ENCODE assay signal across 14 mouse cellular contexts in genomic region chr4:140159617-140160016, GRCm38 (mm10).
DNase-seq lines count a peak whose midpoint lies in the region; ATAC-seq and TF ChIP-seq lines count a peak whose summit lies in the region.
"Had no signal": no experiment of that assay in that cellular context is flagged by ENCODE, and none has a peak within 500 bp of the region (broad histone marks: within the 10 kb centered on the region; RNA-seq: fewer than 3 reads in every experiment).

No protein-coding gene starts in this region.

- intact Hi-C loops in heart, postnatal 10 days (cut with DNase I) = loop anchor here (10.0 kb wide), 1 partner anchor 285 kb away; no protein-coding TSS in a partner anchor

- TF ChIP-seq EP300 in lung, postnatal 0 days (IDR thresholded peaks at IDR 0.05) = no peak

- H3K36me3 ChIP-seq in hindbrain, embryonic 11.5 days (ENCODE audit: control insufficient read depth, insufficient read depth, low read length) = no peaks in the 10 kb centered on the region
- no peaks in the 10 kb centered on the region for H3K36me3 ChIP-seq in hindbrain, embryonic 14.5 days (replicated peaks; ENCODE audit: control insufficient read depth, insufficient read depth)
- no peaks in the 10 kb centered on the region for H3K36me3 ChIP-seq in lung, postnatal 0 days (ENCODE audit: insufficient read depth, low read length)
- no peaks in the 10 kb centered on the region for H3K36me3 ChIP-seq in embryonic facial prominence, embryonic 11.5 days (replicated peaks; ENCODE audit: control insufficient read depth, insufficient read depth, low read depth, low read length)
- H3K36me3 ChIP-seq: embryonic facial prominence, embryonic 15.5 days; forebrain, embryonic 15.5 days had no signal

- peak; percentile 40 for TF ChIP-seq CTCF in lung, postnatal 0 days (IDR thresholded peaks at IDR 0.05)

- no peak overlapping the region for H3K27ac ChIP-seq in hindbrain, embryonic 11.5 days (ENCODE audit: low read depth, low read length)
- H3K27ac ChIP-seq in hindbrain, embryonic 14.5 days = no peak overlapping the region
- no peak overlapping the region for H3K27ac ChIP-seq in lung, postnatal 0 days (ENCODE audit: low read length)
- H3K27ac ChIP-seq in embryonic facial prominence, embryonic 11.5 days (replicated peaks; ENCODE audit: low read depth, low read length) = no peak overlapping the region
- H3K27ac ChIP-seq: embryonic facial prominence, embryonic 15.5 days; forebrain, embryonic 15.5 days; macrophage had no signal

- ATAC-seq in hindbrain, embryonic 11.5 days (ENCODE audit: low FRiP score) = no peak
- ATAC-seq in hindbrain, embryonic 14.5 days (ENCODE audit: low FRiP score) = no peak
- no peak for ATAC-seq in lung, postnatal 0 days
- ATAC-seq in embryonic facial prominence, embryonic 11.5 days (replicated peaks; ENCODE audit: insufficient number of reproducible peaks, low FRiP score, low TSS enrichment, low read depth) = 0 out of 2 replicates have a peak, but pooled peaks have one; percentile 34
- ATAC-seq: forebrain, embryonic 15.5 days had no signal

- H3K4me1 ChIP-seq in hindbrain, embryonic 11.5 days (replicated peaks; ENCODE audit: control insufficient read depth, insufficient read depth, low read length) = peaks cover 2% of the 10 kb centered on the region; the same call in 1 of the 2 replicates
- peaks cover 9% of the 10 kb centered on the region for H3K4me1 ChIP-seq in hindbrain, embryonic 14.5 days (replicated peaks; ENCODE audit: control insufficient read depth, insufficient read depth, low read length)
- H3K4me1 ChIP-seq in lung, postnatal 0 days (ENCODE audit: insufficient read depth, low read depth, low read length) = no peaks in the 10 kb centered on the region
- no peaks in the 10 kb centered on the region for H3K4me1 ChIP-seq in embryonic facial prominence, embryonic 11.5 days (ENCODE audit: control insufficient read depth, insufficient read depth, low read length)
- H3K4me1 ChIP-seq: embryonic facial prominence, embryonic 15.5 days had no signal

- no peaks in the 10 kb centered on the region for H3K27me3 ChIP-seq in hindbrain, embryonic 11.5 days (ENCODE audit: control insufficient read depth, insufficient read depth, low read length)
- H3K27me3 ChIP-seq in hindbrain, embryonic 14.5 days (ENCODE audit: control insufficient read depth, insufficient read depth, low read length) = no peaks in the 10 kb centered on the region
- H3K27me3 ChIP-seq in lung, postnatal 0 days (replicated peaks; ENCODE audit: insufficient read depth, low read length) = no peaks in the 10 kb centered on the region
- no peaks in the 10 kb centered on the region for H3K27me3 ChIP-seq in embryonic facial prominence, embryonic 11.5 days (ENCODE audit: control insufficient read depth, insufficient read depth, low read length)
- H3K27me3 ChIP-seq: embryonic facial prominence, embryonic 15.5 days; forebrain, embryonic 15.5 days had no signal

- 45% methylated on average over 3 of the region's 3 CpGs for WGBS in hindbrain, embryonic 11.5 days
- WGBS in hindbrain, embryonic 14.5 days = 56% methylated on average over 3 of the region's 3 CpGs
- WGBS in lung, postnatal 0 days = 32% methylated on average over 3 of the region's 3 CpGs
- WGBS in embryonic facial prominence, embryonic 11.5 days = 36% methylated on average over 3 of the region's 3 CpGs

- H3K9ac ChIP-seq in hindbrain, embryonic 11.5 days (ENCODE audit: low read depth, low read length) = no peak overlapping the region
- no peak overlapping the region for H3K9ac ChIP-seq in hindbrain, embryonic 14.5 days
- H3K9ac ChIP-seq in lung, postnatal 0 days (replicated peaks; ENCODE audit: low read depth) = no peak overlapping the region
- H3K9ac ChIP-seq in embryonic facial prominence, embryonic 11.5 days (replicated peaks; ENCODE audit: low read length) = no peak overlapping the region
- H3K9ac ChIP-seq: embryonic facial prominence, embryonic 15.5 days; forebrain, embryonic 15.5 days had no signal

- DNase-seq in hindbrain, embryonic 11.5 days (ENCODE audit: low spot score) = peak; percentile 38
- DNase-seq in hindbrain, embryonic 14.5 days (ENCODE audit: low spot score) = no peak
- no peak for DNase-seq in lung, postnatal 0 days (ENCODE audit: low spot score)
- DNase-seq in lung, postnatal 4 days = no peak
- peak; percentile 73 for DNase-seq in R1 (ENCODE audit: low read depth, low spot score)
- DNase-seq in embryonic facial prominence, embryonic 11.5 days (ENCODE audit: low spot score) = no peak
- no peak for DNase-seq in spleen, postnatal 10 days (ENCODE audit: low spot score in 2 of 2)
- DNase-seq in heart, postnatal 10 days = no peak
- DNase-seq: cerebellum, adult 9-11 months; kidney, adult 11 months had no signal

- no peaks in the 10 kb centered on the region for H3K9me3 ChIP-seq in hindbrain, embryonic 11.5 days (ENCODE audit: control insufficient read depth, low read length)
- H3K9me3 ChIP-seq in hindbrain, embryonic 14.5 days (ENCODE audit: control insufficient read depth, low read length) = no peaks in the 10 kb centered on the region
- no peaks in the 10 kb centered on the region for H3K9me3 ChIP-seq in lung, postnatal 0 days (ENCODE audit: low read length)
- H3K9me3 ChIP-seq in embryonic facial prominence, embryonic 11.5 days (replicated peaks; ENCODE audit: control insufficient read depth, low read length) = no peaks in the 10 kb centered on the region
- H3K9me3 ChIP-seq: embryonic facial prominence, embryonic 15.5 days; forebrain, embryonic 15.5 days had no signal

- H3K4me2 ChIP-seq in hindbrain, embryonic 11.5 days (replicated peaks; ENCODE audit: low read depth, low read length) = no peak overlapping the region
- H3K4me2 ChIP-seq in hindbrain, embryonic 14.5 days (replicated peaks) = no peak overlapping the region
- no peak overlapping the region for H3K4me2 ChIP-seq in lung, postnatal 0 days (replicated peaks; ENCODE audit: low read depth, low read length)
- no peak overlapping the region for H3K4me2 ChIP-seq in embryonic facial prominence, embryonic 11.5 days (ENCODE audit: low read depth, low read length)
- H3K4me2 ChIP-seq: embryonic facial prominence, embryonic 15.5 days; forebrain, embryonic 15.5 days had no signal

- no peak overlapping the region for H3K4me3 ChIP-seq in hindbrain, embryonic 11.5 days (ENCODE audit: low read depth, low read length)
- H3K4me3 ChIP-seq in hindbrain, embryonic 14.5 days (replicated peaks; ENCODE audit: low read length) = no peak overlapping the region
- no peak overlapping the region for H3K4me3 ChIP-seq in lung, postnatal 0 days (ENCODE audit: low read depth, low read length)
- H3K4me3 ChIP-seq in embryonic facial prominence, embryonic 11.5 days (ENCODE audit: low read depth, low read length) = no peak overlapping the region
- H3K4me3 ChIP-seq: embryonic facial prominence, embryonic 15.5 days; forebrain, embryonic 15.5 days; myocyte had no signal

Comparison
In these comparisons a context has a peak if more than half of its experiments do, and no peak if none do; other contexts are left out.
1. DNase-seq: peak in hindbrain, embryonic 11.5 days (single experiment) and R1 (single experiment); none in hindbrain, embryonic 14.5 days (single experiment), lung, postnatal 0 days (single experiment), lung, postnatal 4 days (0 of 2), embryonic facial prominence, embryonic 11.5 days (single experiment), spleen, postnatal 10 days (0 of 2) and heart, postnatal 10 days (0 of 2).